Mouse (Mus musculus) liver, embryonic 15.5 days (tissue): Measurements from ENCODE around the gene Fam219a. TPM values are rescaled to one million over a fixed set of nuclear protein-coding genes. Genes with fewer than 3 reads are reported as not detected.

Source experiments
- ATAC-seq: fragments of 200-750 bp; cut with Nextera tagmentation; 2 replicates; pipeline ENCODE4 v1.8.0; 2017; ENCODE audit warnings: moderate number of reproducible peaks, mild to moderate bottlenecking, moderate library complexity; ENCODE audit not compliant: insufficient read depth
- H3K27ac ChIP-seq: fragments of 300-500 bp; sonication (generic); replicated peaks from 2 replicates; pipeline ENCODE4 v1.5.1; 2015; ENCODE audit warnings: mild to moderate bottlenecking, inconsistent platforms
- H3K27me3 ChIP-seq: fragments of 300-500 bp; sonication (generic); 2 replicates; pipeline ENCODE4 v1.6.1; 2015; ENCODE audit warnings: mild to moderate bottlenecking, inconsistent platforms
- H3K36me3 ChIP-seq: fragments of 300-500 bp; sonication (generic); replicated peaks from 2 replicates; pipeline ENCODE4 v1.6.1; 2015; ENCODE audit warnings: moderate library complexity, mild to moderate bottlenecking, inconsistent platforms
- H3K4me1 ChIP-seq: fragments of 300-500 bp; sonication (generic); replicated peaks from 2 replicates; pipeline ENCODE4 v1.6.1; 2015; ENCODE audit warnings: inconsistent platforms
- H3K4me2 ChIP-seq: fragments of 300-500 bp; sonication (generic); 2 replicates; pipeline ENCODE4 v1.6.1; 2015; ENCODE audit warnings: moderate library complexity, mild to moderate bottlenecking, inconsistent platforms
- H3K4me3 ChIP-seq: fragments of 300-500 bp; sonication (generic); replicated peaks from 2 replicates; pipeline ENCODE4 v1.5.1; 2015; ENCODE audit warnings: mild to moderate bottlenecking, inconsistent platforms
- H3K9ac ChIP-seq: fragments of 300-500 bp; sonication (generic); 2 replicates; pipeline ENCODE4 v1.6.1; 2015; ENCODE audit warnings: moderate library complexity, mild to moderate bottlenecking, inconsistent platforms
- H3K9me3 ChIP-seq: fragments of 300-500 bp; sonication (generic); replicated peaks from 2 replicates; pipeline ENCODE4 v1.6.1; 2016; ENCODE audit warnings: inconsistent platforms
- WGBS: fragments of 180-500 bp; shearing (Covaris S2); methylation state at CpG from one replicate; pipeline ENCODE4 v1.1.7; 2015; ENCODE audit warnings: mixed read lengths; ENCODE audit not compliant: insufficient replicate concordance; 5-methylcytosine and 5-hydroxymethylcytosine counted together
- polyA plus RNA-seq: library from polyadenylated mRNA; unstranded; fragments of >200 nt; fragmentation: Nextera tagmentation; extraction: Ambion mirVana; gene quantifications from 2 replicates; pipeline ENCODE4 v1.2.1, GENCODE M21; 2015

Gene Fam219a
- polyA plus RNA-seq, 1 experiment from 2014 or later, result 0.48 TPM

DNA sequence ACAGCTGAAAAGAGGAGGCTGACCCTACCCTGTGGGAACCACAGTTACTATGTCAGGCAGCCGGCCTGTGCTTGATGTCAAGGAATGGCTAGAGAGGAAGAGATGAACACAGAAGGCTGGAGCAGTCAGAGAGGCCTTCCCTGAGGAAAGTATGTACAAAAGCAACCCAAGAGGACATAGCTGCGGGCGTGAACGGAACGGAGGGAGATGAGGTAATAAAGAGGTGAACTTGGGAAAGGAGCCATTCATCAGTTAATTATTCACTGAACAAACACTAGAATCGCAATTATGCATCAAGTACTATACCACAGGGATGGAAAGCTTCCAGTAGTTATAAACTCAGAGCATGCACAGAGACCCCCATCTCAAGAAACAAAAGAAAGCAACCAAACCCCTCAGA lies 47.2 kb downstream of the Fam219a start:
- Histone ChIP-seq H3K4me2 (no peak overlapping the region), H3K9ac (no peak overlapping the region), H3K4me1 (no peaks in the 10 kb centered on the region), H3K9me3 (no peaks in the 10 kb centered on the region), H3K36me3 (no peaks in the 10 kb centered on the region), H3K27me3 (peaks cover 7% of the 10 kb centered on the region; the same call in 1 of the 2 replicates), H3K27ac (no peak overlapping the region), H3K4me3 (no peak overlapping the region)
- WGBS, result 73% methylated on average over 6 of the region's 6 CpGs
- ATAC-seq, result no peak

DNA sequence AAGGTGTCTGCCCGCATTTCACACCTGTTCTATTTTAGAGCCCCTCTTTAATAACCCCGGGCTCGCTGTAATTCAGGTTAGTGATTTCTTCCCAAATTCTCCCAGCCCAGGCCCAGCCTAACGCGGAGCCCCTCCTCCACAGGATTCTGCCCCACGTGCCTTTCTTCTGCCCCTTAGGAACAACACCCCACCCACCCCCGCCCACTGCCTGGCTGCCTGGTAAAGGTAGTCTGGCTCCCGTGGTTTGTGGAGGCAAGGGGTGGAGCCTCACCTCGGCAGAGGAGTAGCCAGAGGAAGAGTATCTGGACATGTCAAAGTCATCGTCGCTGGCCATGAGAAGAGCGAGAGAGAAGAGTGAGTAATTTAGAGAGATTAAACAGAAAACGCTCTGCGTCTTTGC lies 48.7 kb downstream of the Fam219a start:
- H3K27ac ChIP-seq, result no peak overlapping the region
- no peak overlapping the region for H3K4me3 ChIP-seq
- H3K4me2 ChIP-seq, result no peak overlapping the region
- H3K4me1 ChIP-seq, result no peaks in the 10 kb centered on the region
- no peaks in the 10 kb centered on the region for H3K9me3 ChIP-seq
- no peaks in the 10 kb centered on the region for H3K36me3 ChIP-seq
- H3K27me3 ChIP-seq, result 0 out of 2 replicates have a peak, but pooled peaks cover 5% of the 10 kb centered on the region
- H3K9ac ChIP-seq, result no peak overlapping the region
- ATAC-seq, result no peak
- 43% methylated on average over 14 of the region's 14 CpGs for WGBS

- ATAC-seq, result no peak
- 74% methylated on average over 5 of the region's 5 CpGs for WGBS
- H3K4me1 ChIP-seq, result no peaks in the 10 kb centered on the region
Measured at GRCm38 (mm10) chr4:41519195-41519594, 50.1 kb downstream of the Fam219a start.

DNA sequence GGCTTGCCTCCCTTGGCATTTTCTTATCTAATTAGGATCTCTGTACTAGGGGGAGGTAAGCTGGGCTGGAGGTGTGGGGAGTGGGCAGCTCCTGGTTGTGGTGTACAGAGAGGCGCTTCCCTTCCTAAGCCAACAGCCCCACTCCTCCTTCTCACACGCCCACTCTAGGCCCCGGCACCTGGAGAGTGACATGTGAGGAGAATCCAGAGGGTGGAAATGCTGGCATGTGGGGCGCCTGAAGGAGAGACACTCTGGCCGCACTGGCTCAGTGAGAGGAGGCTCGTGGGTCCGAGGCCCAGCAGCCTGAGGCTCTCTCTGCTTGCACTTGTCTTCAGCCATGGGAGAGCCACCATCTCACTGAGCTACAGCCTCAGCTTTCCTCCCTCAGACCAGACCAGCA lies 51.0 kb downstream of the Fam219a start:
- no peak overlapping the region for H3K9ac ChIP-seq
- H3K4me3 ChIP-seq, result no peak overlapping the region
- ATAC-seq, result no peak
- H3K27ac ChIP-seq, result no peak overlapping the region
- H3K36me3 ChIP-seq, result no peaks in the 10 kb centered on the region
- peaks cover 17% of the 10 kb centered on the region for H3K27me3 ChIP-seq
- no peaks in the 10 kb centered on the region for H3K9me3 ChIP-seq
- H3K4me2 ChIP-seq, result no peak overlapping the region
- WGBS, result 72% methylated on average over 7 of the region's 7 CpGs
- no peaks in the 10 kb centered on the region for H3K4me1 ChIP-seq

More at GRCm38 (mm10) chr4:41519195-41519594, 50.1 kb downstream of the Fam219a start:
- H3K27ac ChIP-seq, result no peak overlapping the region
- no peak overlapping the region for H3K9ac ChIP-seq
- no peak overlapping the region for H3K4me2 ChIP-seq
- H3K36me3 ChIP-seq, result no peaks in the 10 kb centered on the region
- 0 out of 2 replicates have a peak, but pooled peaks cover 12% of the 10 kb centered on the region for H3K27me3 ChIP-seq
- H3K9me3 ChIP-seq, result no peaks in the 10 kb centered on the region
- H3K4me3 ChIP-seq, result no peak overlapping the region

DNA sequence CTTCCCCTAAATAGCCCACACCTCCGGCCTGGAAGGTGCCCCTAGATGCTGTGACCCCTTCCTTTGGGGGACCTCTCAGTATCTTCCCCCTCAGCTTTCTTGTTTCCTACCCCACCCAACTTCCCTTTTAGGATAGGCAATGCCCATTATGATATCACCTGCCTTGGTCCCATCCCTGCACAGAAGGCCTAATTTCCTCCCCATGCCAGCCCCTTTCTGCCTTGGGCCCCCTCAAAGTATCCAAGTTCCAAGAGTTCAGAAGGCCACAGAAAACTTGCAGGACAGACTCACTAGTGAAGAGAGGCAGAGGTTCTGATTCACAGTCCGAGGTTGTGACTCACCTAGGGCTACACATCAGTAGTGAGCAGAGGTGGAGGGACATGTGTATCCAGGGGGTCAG lies 52.1 kb downstream of the Fam219a start, which contains the start of gene 1110017D15Rik:
1110017D15Rik (minus strand) TSS at position 101 of the 400 bp plus-strand sequence.
- H3K27me3 ChIP-seq, result peaks cover 25% of the 10 kb centered on the region
- no peak within 1 kb of the TSS for H3K4me3 ChIP-seq
- no peaks in the 10 kb centered on the region for H3K4me1 ChIP-seq
- H3K27ac ChIP-seq, result no peak within 1 kb of the TSS
- no peak within 1 kb of the TSS for H3K4me2 ChIP-seq
- H3K9ac ChIP-seq, result no peak within 1 kb of the TSS
- WGBS, result 51% methylated on average over 2 of the region's 2 CpGs
- ATAC-seq, result no peak
- H3K36me3 ChIP-seq, result no peaks in the 10 kb centered on the region
- no peaks in the 10 kb centered on the region for H3K9me3 ChIP-seq

DNA sequence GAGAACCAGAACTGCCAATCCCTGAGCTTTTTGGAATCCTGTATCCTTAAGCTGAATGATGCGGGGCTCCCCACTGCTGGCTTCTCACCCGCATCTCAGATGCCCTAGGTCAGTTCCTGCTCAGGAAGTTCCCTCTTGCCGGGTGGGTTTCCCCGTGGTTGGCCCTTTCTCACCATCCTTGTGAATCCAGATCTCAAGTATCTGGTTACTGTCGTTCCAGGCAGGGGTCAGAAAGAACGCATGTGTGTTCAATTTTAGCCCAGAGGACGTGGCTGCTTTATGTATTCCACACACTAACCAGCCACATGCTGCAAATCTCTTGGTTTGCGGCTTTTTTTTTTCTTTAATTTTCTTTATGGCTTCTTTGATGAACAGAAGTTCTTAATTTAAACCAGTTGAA lies 55.6 kb downstream of the Fam219a start:
- H3K4me2 ChIP-seq, result no peak overlapping the region
- H3K9me3 ChIP-seq, result no peaks in the 10 kb centered on the region
- peaks cover 36% of the 10 kb centered on the region for H3K27me3 ChIP-seq
- H3K27ac ChIP-seq, result no peak overlapping the region
- no peaks in the 10 kb centered on the region for H3K4me1 ChIP-seq
- H3K4me3 ChIP-seq, result no peak overlapping the region
- 19% methylated on average over 8 of the region's 8 CpGs for WGBS
- no peaks in the 10 kb centered on the region for H3K36me3 ChIP-seq
- no peak for ATAC-seq
- H3K9ac ChIP-seq, result no peak overlapping the region

DNA sequence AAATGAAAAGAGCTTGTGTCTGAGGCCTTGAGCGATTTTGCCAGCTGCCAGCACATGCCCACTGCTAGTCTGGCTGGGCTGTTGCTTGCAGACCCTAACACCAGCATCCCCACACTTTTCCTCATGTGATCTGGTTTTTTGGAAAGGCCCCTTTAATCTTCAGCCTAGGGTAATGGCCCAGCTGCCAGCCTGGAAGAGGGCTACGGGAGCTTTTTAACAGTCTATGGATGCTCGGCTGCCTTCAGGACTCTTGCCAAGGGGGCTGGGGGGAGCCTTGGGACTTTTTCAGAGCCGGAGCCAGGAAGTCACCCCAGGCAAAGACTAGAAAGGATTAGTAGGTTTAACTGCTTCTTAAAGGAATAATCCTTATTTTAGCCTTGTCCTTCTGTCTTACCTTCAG lies 56.0 kb downstream of the Fam219a start:
- no peak overlapping the region for H3K4me3 ChIP-seq
- no peak for ATAC-seq
- no peak overlapping the region for H3K9ac ChIP-seq
- H3K27me3 ChIP-seq, result peaks cover 40% of the 10 kb centered on the region
- 35% methylated on average over 4 of the region's 4 CpGs for WGBS
- H3K9me3 ChIP-seq, result no peaks in the 10 kb centered on the region
- H3K4me1 ChIP-seq, result no peaks in the 10 kb centered on the region
- H3K4me2 ChIP-seq, result no peak overlapping the region
- no peak overlapping the region for H3K27ac ChIP-seq
- H3K36me3 ChIP-seq, result no peaks in the 10 kb centered on the region

DNA sequence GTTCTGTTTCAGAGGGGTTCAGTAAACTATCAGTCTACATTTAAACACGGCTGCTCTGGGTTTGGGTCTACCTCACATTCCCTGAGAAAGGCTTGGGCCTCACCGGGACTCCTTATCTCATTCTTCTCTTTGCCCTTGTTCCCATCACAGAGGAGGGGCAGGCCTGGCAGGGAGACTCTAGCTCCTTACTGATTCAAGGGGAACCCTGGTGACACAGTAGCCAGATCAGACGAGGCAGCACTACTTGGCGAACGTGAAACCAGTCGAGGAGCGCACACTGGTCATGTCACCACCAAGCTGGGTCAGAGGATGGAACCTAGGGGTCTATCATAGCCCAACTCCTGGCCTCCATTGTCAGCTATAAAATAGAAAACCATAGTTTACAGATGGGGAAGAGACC lies 61.3 kb downstream of the Fam219a start:
- Histone ChIP-seq H3K4me2 (no peak overlapping the region), H3K27me3 (peaks cover 52% of the 10 kb centered on the region), H3K9ac (no peak overlapping the region), H3K9me3 (no peaks in the 10 kb centered on the region), H3K4me3 (no peak overlapping the region), H3K27ac (no peak overlapping the region), H3K36me3 (no peaks in the 10 kb centered on the region), H3K4me1 (peaks cover 21% of the 10 kb centered on the region)
- ATAC-seq, result no peak
- 46% methylated on average over 7 of the region's 7 CpGs for WGBS

DNA sequence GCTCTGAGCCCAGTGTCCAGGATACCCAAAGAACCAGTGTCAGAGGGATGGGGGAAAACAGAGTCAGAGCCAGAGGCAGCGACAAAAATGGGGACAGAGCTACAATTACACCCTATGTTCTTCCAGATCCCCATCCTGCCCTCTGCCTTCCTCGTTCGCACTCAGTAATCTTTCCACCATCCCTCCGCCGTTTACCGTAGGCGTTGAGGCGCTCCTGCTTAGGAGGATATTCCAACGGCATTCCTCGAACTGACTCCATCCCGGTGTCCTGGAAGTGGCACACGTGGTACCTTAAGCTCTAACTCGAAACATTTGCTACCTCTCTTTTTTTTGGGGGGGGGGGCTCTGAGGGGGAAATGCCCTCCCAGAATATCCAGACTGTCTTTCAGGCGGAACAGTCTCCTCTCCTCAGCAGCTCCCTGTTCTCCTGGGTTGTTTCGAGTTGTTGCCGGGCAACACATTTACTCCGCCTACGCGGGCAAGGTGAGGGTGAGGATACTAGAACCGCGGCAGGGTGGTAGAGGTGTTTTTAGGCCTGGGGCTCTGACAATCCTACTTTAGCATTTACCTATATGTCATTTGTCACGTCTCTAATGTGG lies 61.9 kb downstream of the Fam219a start:
- peaks cover 27% of the 10 kb centered on the region for H3K4me1 ChIP-seq
- peak overlapping the region; percentile 51 for H3K4me3 ChIP-seq
- no peaks in the 10 kb centered on the region for H3K36me3 ChIP-seq
- no peaks in the 10 kb centered on the region for H3K9me3 ChIP-seq
- no peak overlapping the region for H3K9ac ChIP-seq
- peak overlapping the region; percentile 78 for H3K4me2 ChIP-seq
- H3K27me3 ChIP-seq, result peaks cover 55% of the 10 kb centered on the region
- H3K27ac ChIP-seq, result no peak overlapping the region
- WGBS, result 11% methylated on average over 22 of the region's 22 CpGs
- no peak for ATAC-seq

GRCm38 (mm10) chr4:41506906-41507305 lies 62.4 kb downstream of the Fam219a start:
- peak overlapping the region; percentile 51 for H3K4me3 ChIP-seq
- no peak overlapping the region for H3K27ac ChIP-seq
- 0 out of 2 replicates have a peak overlapping the region, but pooled peaks have one; percentile 20 for H3K9ac ChIP-seq
- H3K36me3 ChIP-seq, result no peaks in the 10 kb centered on the region
- peaks cover 32% of the 10 kb centered on the region for H3K4me1 ChIP-seq
- peaks cover 55% of the 10 kb centered on the region for H3K27me3 ChIP-seq
- no peaks in the 10 kb centered on the region for H3K9me3 ChIP-seq
- ATAC-seq, result no peak
- WGBS, result under 1% methylated on average over 29 of the region's 29 CpGs
- peak overlapping the region; percentile 78 for H3K4me2 ChIP-seq

DNA sequence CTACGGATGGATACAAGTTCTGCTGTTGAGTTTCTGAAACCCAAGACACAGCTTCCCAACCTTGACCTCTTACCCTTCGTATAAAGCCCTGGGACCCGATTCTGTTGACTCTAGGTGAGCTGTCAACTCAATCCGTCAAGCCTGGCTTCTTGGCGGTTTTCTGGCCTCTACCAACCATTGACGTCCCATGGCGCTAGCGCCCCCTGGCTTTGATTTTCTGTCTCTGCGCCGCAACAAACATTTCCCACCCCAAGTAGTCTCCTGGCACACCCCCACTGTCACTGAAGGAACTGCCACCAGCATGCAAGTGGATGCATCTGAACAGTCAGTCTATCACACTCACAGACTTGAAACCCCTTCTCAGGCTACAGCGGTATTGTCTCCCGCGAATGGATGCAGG lies 63.2 kb downstream of the Fam219a start:
- H3K27me3 ChIP-seq, result peaks cover 59% of the 10 kb centered on the region
- no peak overlapping the region for H3K27ac ChIP-seq
- 12% methylated on average over 13 of the region's 13 CpGs for WGBS

DNA sequence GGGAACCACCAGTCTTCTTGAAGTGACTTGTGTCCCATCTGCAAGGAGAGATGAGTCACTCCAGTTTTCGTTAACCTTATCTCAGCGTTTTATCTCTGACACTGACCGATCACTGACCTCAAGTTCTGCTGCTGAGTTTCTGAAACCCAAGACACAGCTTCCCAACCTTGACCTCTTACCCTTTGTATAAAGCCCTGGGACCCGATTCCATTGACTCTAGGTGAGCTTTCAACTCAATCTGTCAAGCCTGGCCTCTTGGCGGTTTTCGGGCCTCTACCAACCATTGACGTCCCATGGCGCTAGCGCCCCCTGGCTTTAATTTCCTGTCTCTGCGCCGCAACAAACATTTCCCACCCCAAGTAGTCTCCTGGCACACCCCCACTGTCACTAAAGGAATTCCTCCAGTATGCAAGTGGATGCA lies 64.2 kb downstream of the Fam219a start:
- Histone ChIP-seq H3K27me3 (peaks cover 69% of the 10 kb centered on the region), H3K4me1 (peaks cover 32% of the 10 kb centered on the region), H3K36me3 (no peaks in the 10 kb centered on the region)

More for the DNA sequence above, 63.2 kb downstream of the Fam219a start:
- H3K9ac ChIP-seq, result no peak overlapping the region
- H3K4me3 ChIP-seq, result no peak overlapping the region
- peak overlapping the region; percentile 78 for H3K4me2 ChIP-seq
- H3K9me3 ChIP-seq, result no peaks in the 10 kb centered on the region
- H3K4me1 ChIP-seq, result peaks cover 32% of the 10 kb centered on the region
- ATAC-seq, result no peak
- H3K36me3 ChIP-seq, result no peaks in the 10 kb centered on the region

More for the DNA sequence above, 64.2 kb downstream of the Fam219a start:
- WGBS, result 47% methylated on average over 11 of the region's 11 CpGs
- Histone ChIP-seq H3K9me3 (no peaks in the 10 kb centered on the region), H3K4me2 (no peak overlapping the region), H3K27ac (no peak overlapping the region), H3K4me3 (no peak overlapping the region), H3K9ac (no peak overlapping the region)
- ATAC-seq, result no peak
